Mouse (Mus musculus): ENCODE measurements around the gene Wnk3. TPM values are rescaled to one million over a fixed set of nuclear protein-coding genes. Genes with fewer than 3 reads are reported as not detected.
"Not testable (repeated sequence)": the region's sequence is repeated elsewhere in the genome, so short reads cannot be mapped to it uniquely, and the experiment has no call there.

The Wnk3 gene
- polyA plus RNA-seq (2015; fragmentation: Nextera tagmentation; extraction: Ambion mirVana) = 1.3 and 1.6 TPM in 2 replicates

GRCm38 (mm10) chrX:151197778-151198177 is at the start of gene Wnk3:
Wnk3 (plus strand) TSS chrX:151198078.
- no peaks in the 10 kb centered on the region for H3K36me3 ChIP-seq
- no peak within 1 kb of the TSS for H3K4me2 ChIP-seq
- H3K9ac ChIP-seq = no peak within 1 kb of the TSS
- H3K9me3 ChIP-seq = no peaks in the 10 kb centered on the region
- H3K4me3 ChIP-seq (replicated peaks) = no peak within 1 kb of the TSS
- no peaks in the 10 kb centered on the region for H3K27me3 ChIP-seq (replicated peaks)
- ATAC-seq (ENCODE audit: insufficient read depth, low FRiP score, low read depth) = no peak
- H3K27ac ChIP-seq = no peak within 1 kb of the TSS
- 90% methylated on average over 2 of the region's 2 CpGs for WGBS
- H3K4me1 ChIP-seq = no peaks in the 10 kb centered on the region

- Histone ChIP-seq H3K9ac (no peak overlapping the region), H3K9me3 (no peaks in the 10 kb centered on the region), H3K27ac (no peak overlapping the region), H3K36me3 (no peaks in the 10 kb centered on the region), H3K4me3 (replicated peaks) (no peak overlapping the region), H3K4me1 (no peaks in the 10 kb centered on the region), H3K27me3 (replicated peaks) (no peaks in the 10 kb centered on the region), H3K4me2 (no peak overlapping the region)
- no peak for ATAC-seq (ENCODE audit: insufficient read depth, low FRiP score, low read depth)
- 68% methylated on average over 6 of the region's 6 CpGs for WGBS
Measured at GRCm38 (mm10) chrX:151158414-151158813, 39.5 kb upstream of the Wnk3 start.

- ATAC-seq (ENCODE audit: insufficient read depth, low FRiP score, low read depth) = peak; percentile 66
- WGBS = 16% methylated on average over 22 of the region's 25 CpGs
- Histone ChIP-seq H3K9me3 (no peaks in the 10 kb centered on the region), H3K4me1 (no peaks in the 10 kb centered on the region), H3K27me3 (replicated peaks) (no peaks in the 10 kb centered on the region), H3K27ac (peak overlapping the region; percentile 75), H3K9ac (0 out of 2 replicates have a peak overlapping the region, but pooled peaks have one; percentile 9), H3K4me2 (peak overlapping the region; percentile 58), H3K4me3 (replicated peaks) (peak overlapping the region; percentile 49), H3K36me3 (no peaks in the 10 kb centered on the region)
Measured at GRCm38 (mm10) chrX:151168438-151169131, 29.3 kb upstream of the Wnk3 start.

GRCm38 (mm10) chrX:151169261-151169961 is 28.5 kb upstream of the Wnk3 start:
- Histone ChIP-seq H3K36me3 (no peaks in the 10 kb centered on the region), H3K27me3 (replicated peaks) (no peaks in the 10 kb centered on the region), H3K27ac (peak overlapping the region; percentile 75), H3K4me3 (replicated peaks) (peak overlapping the region; percentile 49), H3K9me3 (no peaks in the 10 kb centered on the region), H3K4me2 (peak overlapping the region; percentile 58), H3K4me1 (no peaks in the 10 kb centered on the region), H3K9ac (0 out of 2 replicates have a peak overlapping the region, but pooled peaks have one; percentile 9)
- ATAC-seq (ENCODE audit: insufficient read depth, low FRiP score, low read depth) = peak; percentile 88
- WGBS = 16% methylated on average over 35 of the region's 58 CpGs

- 65% methylated on average over 3 of the region's 3 CpGs for WGBS
- not testable (repeated sequence) for H3K27ac ChIP-seq; ATAC-seq (ENCODE audit: insufficient read depth, low FRiP score, low read depth)
Measured at GRCm38 (mm10) chrX:151173134-151173533, 24.7 kb upstream of the Wnk3 start.

GRCm38 (mm10) chrX:151298329-151298728 is 100.5 kb downstream of the Wnk3 start:
- Histone ChIP-seq H3K4me1 (no peaks in the 10 kb centered on the region), H3K4me2 (no peak overlapping the region), H3K4me3 (replicated peaks) (no peak overlapping the region), H3K9ac (no peak overlapping the region), H3K27ac (no peak overlapping the region), H3K36me3 (no peaks in the 10 kb centered on the region), H3K27me3 (replicated peaks) (no peaks in the 10 kb centered on the region), H3K9me3 (no peaks in the 10 kb centered on the region)
- no peak for ATAC-seq (ENCODE audit: insufficient read depth, low FRiP score, low read depth)

More at GRCm38 (mm10) chrX:151173134-151173533, 24.7 kb upstream of the Wnk3 start:
- H3K9ac ChIP-seq; H3K27me3 ChIP-seq (replicated peaks); H3K4me3 ChIP-seq (replicated peaks); H3K4me2 ChIP-seq; H3K9me3 ChIP-seq; H3K4me1 ChIP-seq; H3K36me3 ChIP-seq: not testable (repeated sequence)

GRCm38 (mm10) chrX:151313732-151314131 is 115.9 kb downstream of the Wnk3 start:
- H3K4me1 ChIP-seq = no peaks in the 10 kb centered on the region
- H3K27me3 ChIP-seq (replicated peaks) = no peaks in the 10 kb centered on the region
- no peak overlapping the region for H3K4me2 ChIP-seq
- H3K36me3 ChIP-seq = no peaks in the 10 kb centered on the region
- H3K27ac ChIP-seq = no peak overlapping the region
- no peak overlapping the region for H3K4me3 ChIP-seq (replicated peaks)
- no peak for ATAC-seq (ENCODE audit: insufficient read depth, low FRiP score, low read depth)
- WGBS = 76% methylated on average over 4 of the region's 4 CpGs
- H3K9ac ChIP-seq = no peak overlapping the region
- H3K9me3 ChIP-seq = no peaks in the 10 kb centered on the region

GRCm38 (mm10) chrX:151333615-151334014 is 135.7 kb downstream of the Wnk3 start:
- no peaks in the 10 kb centered on the region for H3K9me3 ChIP-seq
- no peak overlapping the region for H3K9ac ChIP-seq
- no peak for ATAC-seq (ENCODE audit: insufficient read depth, low FRiP score, low read depth)
- WGBS = 65% methylated on average over 2 of the region's 2 CpGs
- H3K4me1 ChIP-seq = no peaks in the 10 kb centered on the region
- no peak overlapping the region for H3K4me3 ChIP-seq (replicated peaks)
- H3K36me3 ChIP-seq = no peaks in the 10 kb centered on the region
- H3K27me3 ChIP-seq (replicated peaks) = no peaks in the 10 kb centered on the region
- no peak overlapping the region for H3K27ac ChIP-seq
- H3K4me2 ChIP-seq = no peak overlapping the region

GRCm38 (mm10) chrX:151337804-151338203 is 139.9 kb downstream of the Wnk3 start:
- H3K9me3 ChIP-seq = no peaks in the 10 kb centered on the region
- no peaks in the 10 kb centered on the region for H3K36me3 ChIP-seq
- H3K27me3 ChIP-seq (replicated peaks) = no peaks in the 10 kb centered on the region
- ATAC-seq (ENCODE audit: insufficient read depth, low FRiP score, low read depth) = no peak
- no peaks in the 10 kb centered on the region for H3K4me1 ChIP-seq
- no peak overlapping the region for H3K9ac ChIP-seq
- H3K4me3 ChIP-seq (replicated peaks) = no peak overlapping the region
- WGBS = 71% methylated on average over 4 of the region's 4 CpGs
- no peak overlapping the region for H3K27ac ChIP-seq
- no peak overlapping the region for H3K4me2 ChIP-seq

- H3K4me2 ChIP-seq = peak within 1 kb of the TSS; percentile 64
Measured at GRCm38 (mm10) chrX:151343761-151344500, 146.1 kb downstream of the Wnk3 start, which contains the start of gene Fam120c. Fam120c (plus strand) TSS chrX:151344175.

GRCm38 (mm10) chrX:151344501-151344984 is 146.7 kb downstream of the Wnk3 start:
- 19% methylated on average over 33 of the region's 33 CpGs for WGBS
- H3K27ac ChIP-seq = peak overlapping the region; percentile 83
- H3K27me3 ChIP-seq (replicated peaks) = no peaks in the 10 kb centered on the region
- peak; percentile 41; the same call in 1 of the 2 replicates for ATAC-seq (ENCODE audit: insufficient read depth, low FRiP score, low read depth)
- peak overlapping the region; percentile 64 for H3K4me2 ChIP-seq
- H3K4me3 ChIP-seq (replicated peaks) = peak overlapping the region; percentile 67
- H3K9me3 ChIP-seq = no peaks in the 10 kb centered on the region
- H3K36me3 ChIP-seq = no peaks in the 10 kb centered on the region
- H3K4me1 ChIP-seq = no peaks in the 10 kb centered on the region
- peak overlapping the region; percentile 39 for H3K9ac ChIP-seq

More at GRCm38 (mm10) chrX:151343761-151344500, 146.1 kb downstream of the Wnk3 start, which contains the start of gene Fam120c:
- WGBS = 7% methylated on average over 55 of the region's 56 CpGs
- peak; percentile 91 for ATAC-seq (ENCODE audit: insufficient read depth, low FRiP score, low read depth)
- Histone ChIP-seq H3K9ac (peak within 1 kb of the TSS; percentile 39), H3K36me3 (no peaks in the 10 kb centered on the region), H3K9me3 (no peaks in the 10 kb centered on the region), H3K4me3 (replicated peaks) (peak within 1 kb of the TSS; percentile 67), H3K4me1 (no peaks in the 10 kb centered on the region), H3K27ac (peak within 1 kb of the TSS; percentile 83), H3K27me3 (replicated peaks) (no peaks in the 10 kb centered on the region)
